Mouse (Mus musculus) heart, embryonic 12.5 days (tissue): Measurements from ENCODE around the gene Tnr. TPM values are rescaled to one million over a fixed set of nuclear protein-coding genes. Genes with fewer than 3 reads are reported as not detected.

Experiments
- ATAC-seq: fragments of 200-750 bp; cut with Nextera tagmentation; 2 replicates; pipeline ENCODE4 v1.8.0; 2017; ENCODE audit warnings: moderate TSS enrichment, moderate library complexity; ENCODE audit not compliant: insufficient number of reproducible peaks, low FRiP score
- H3K27ac ChIP-seq: fragments of 300-500 bp; sonication (generic); 2 replicates; pipeline ENCODE4 v1.5.1; 2016; ENCODE audit warnings: mild to moderate bottlenecking, moderate library complexity; ENCODE audit not compliant: poor library complexity, severe bottlenecking
- H3K27me3 ChIP-seq: fragments of 300-500 bp; sonication (generic); replicated peaks from 2 replicates; pipeline ENCODE4 v1.6.1; 2016; ENCODE audit warnings: mild to moderate bottlenecking, moderate library complexity
- H3K36me3 ChIP-seq: fragments of 300-500 bp; sonication (generic); 2 replicates; pipeline ENCODE4 v1.6.1; 2016; ENCODE audit warnings: mild to moderate bottlenecking, moderate library complexity
- H3K4me1 ChIP-seq: fragments of 300-500 bp; sonication (generic); replicated peaks from 2 replicates; pipeline ENCODE4 v1.6.1; 2016; ENCODE audit warnings: mild to moderate bottlenecking
- H3K4me2 ChIP-seq: fragments of 300-500 bp; sonication (generic); 2 replicates; pipeline ENCODE4 v1.6.1; 2016; ENCODE audit warnings: mild to moderate bottlenecking, moderate library complexity
- H3K4me3 ChIP-seq: fragments of 300-500 bp; sonication (generic); 2 replicates; pipeline ENCODE4 v1.5.1; 2016; ENCODE audit warnings: mild to moderate bottlenecking
- H3K9ac ChIP-seq: fragments of 300-500 bp; sonication (generic); 2 replicates; pipeline ENCODE4 v1.6.1; 2016; ENCODE audit warnings: mild to moderate bottlenecking, moderate library complexity
- H3K9me3 ChIP-seq: fragments of 300-500 bp; sonication (generic); replicated peaks from 2 replicates; pipeline ENCODE4 v1.6.1; 2016; ENCODE audit warnings: mild to moderate bottlenecking, moderate library complexity
- WGBS: fragments of 180-500 bp; shearing (Covaris S2); methylation state at CpG from one replicate; pipeline ENCODE4 v1.1.7; 2016; 5-methylcytosine and 5-hydroxymethylcytosine counted together
- polyA plus RNA-seq: library from polyadenylated mRNA; unstranded; fragments of >200 nt; fragmentation: Nextera tagmentation; extraction: Ambion mirVana; gene quantifications from 2 replicates; pipeline ENCODE4 v1.2.1, GENCODE M21; 2016

Tnr gene
- polyA plus RNA-seq, 1 experiment from 2014 or later, result not detected

- Histone ChIP-seq H3K4me1 (no peaks in the 10 kb centered on the region), H3K27ac (no peak overlapping the region), H3K4me3 (no peak overlapping the region), H3K9ac (no peak overlapping the region), H3K27me3 (no peaks in the 10 kb centered on the region), H3K4me2 (no peak overlapping the region), H3K36me3 (no peaks in the 10 kb centered on the region), H3K9me3 (no peaks in the 10 kb centered on the region)
- 75% methylated on average over 5 of the region's 5 CpGs for WGBS
- ATAC-seq, result no peak
These were observed 276.8 kb downstream of the Tnr start for GRCm38 (mm10) chr1:159800366-159800765.

GRCm38 (mm10) chr1:159801753-159802152 lies 278.2 kb downstream of the Tnr start:
- Histone ChIP-seq H3K36me3 (no peaks in the 10 kb centered on the region), H3K4me2 (no peak overlapping the region), H3K27ac (no peak overlapping the region), H3K9ac (no peak overlapping the region), H3K4me1 (no peaks in the 10 kb centered on the region), H3K4me3 (no peak overlapping the region), H3K9me3 (no peaks in the 10 kb centered on the region), H3K27me3 (no peaks in the 10 kb centered on the region)
- 72% methylated on average over 4 of the region's 4 CpGs for WGBS
- no peak for ATAC-seq

GRCm38 (mm10) chr1:159803711-159804110 lies 280.1 kb downstream of the Tnr start:
- no peak overlapping the region for H3K4me2 ChIP-seq
- H3K9ac ChIP-seq, result no peak overlapping the region
- H3K4me3 ChIP-seq, result no peak overlapping the region
- no peaks in the 10 kb centered on the region for H3K9me3 ChIP-seq
- no peak overlapping the region for H3K27ac ChIP-seq
- no peak for ATAC-seq
- H3K36me3 ChIP-seq, result no peaks in the 10 kb centered on the region
- H3K4me1 ChIP-seq, result no peaks in the 10 kb centered on the region
- no peaks in the 10 kb centered on the region for H3K27me3 ChIP-seq

- 42% methylated on average over 3 of the region's 3 CpGs for WGBS
- Histone ChIP-seq H3K4me2 (no peak overlapping the region), H3K27ac (no peak overlapping the region), H3K4me3 (no peak overlapping the region), H3K9ac (no peak overlapping the region), H3K9me3 (no peaks in the 10 kb centered on the region), H3K4me1 (no peaks in the 10 kb centered on the region), H3K36me3 (no peaks in the 10 kb centered on the region), H3K27me3 (no peaks in the 10 kb centered on the region)
- ATAC-seq, result no peak
These were observed 285.9 kb downstream of the Tnr start for GRCm38 (mm10) chr1:159809493-159809892.

GRCm38 (mm10) chr1:159811805-159812204 lies 288.2 kb downstream of the Tnr start:
- no peaks in the 10 kb centered on the region for H3K36me3 ChIP-seq
- no peaks in the 10 kb centered on the region for H3K9me3 ChIP-seq
- H3K9ac ChIP-seq, result no peak overlapping the region
- no peak overlapping the region for H3K4me2 ChIP-seq
- H3K4me3 ChIP-seq, result no peak overlapping the region
- no peak overlapping the region for H3K27ac ChIP-seq
- no peaks in the 10 kb centered on the region for H3K4me1 ChIP-seq
- H3K27me3 ChIP-seq, result no peaks in the 10 kb centered on the region
- WGBS, result 75% methylated on average over 2 of the region's 2 CpGs
- ATAC-seq, result no peak

- 7% methylated on average over 8 of the region's 8 CpGs for WGBS
- Histone ChIP-seq H3K9ac (no peak overlapping the region), H3K27ac (no peak overlapping the region), H3K4me2 (peak overlapping the region; percentile 43), H3K9me3 (no peaks in the 10 kb centered on the region), H3K36me3 (no peaks in the 10 kb centered on the region), H3K4me3 (no peak overlapping the region), H3K4me1 (no peaks in the 10 kb centered on the region), H3K27me3 (no peaks in the 10 kb centered on the region)
- ATAC-seq, result 0 out of 2 replicates have a peak, but pooled peaks have one; percentile 45
These were observed 289.3 kb downstream of the Tnr start for GRCm38 (mm10) chr1:159812820-159813411.

- no peaks in the 10 kb centered on the region for H3K9me3 ChIP-seq
- 34% methylated on average over 3 of the region's 3 CpGs for WGBS
- no peaks in the 10 kb centered on the region for H3K27me3 ChIP-seq
- H3K4me1 ChIP-seq, result no peaks in the 10 kb centered on the region
- H3K27ac ChIP-seq, result no peak overlapping the region
- H3K4me2 ChIP-seq, result no peak overlapping the region
- no peak for ATAC-seq
- no peaks in the 10 kb centered on the region for H3K36me3 ChIP-seq
- H3K4me3 ChIP-seq, result no peak overlapping the region
- H3K9ac ChIP-seq, result no peak overlapping the region
These were observed 290.8 kb downstream of the Tnr start for GRCm38 (mm10) chr1:159814348-159814747.

GRCm38 (mm10) chr1:159816614-159817371 lies 293.2 kb downstream of the Tnr start:
- H3K4me3 ChIP-seq, result no peak overlapping the region
- no peaks in the 10 kb centered on the region for H3K27me3 ChIP-seq
- no peaks in the 10 kb centered on the region for H3K9me3 ChIP-seq
- no peak overlapping the region for H3K27ac ChIP-seq
- H3K4me1 ChIP-seq, result no peaks in the 10 kb centered on the region
- 36% methylated on average over 8 of the region's 8 CpGs for WGBS
- no peaks in the 10 kb centered on the region for H3K36me3 ChIP-seq
- ATAC-seq, result no peak
- H3K4me2 ChIP-seq, result no peak overlapping the region
- no peak overlapping the region for H3K9ac ChIP-seq

GRCm38 (mm10) chr1:159819511-159819910 lies 295.9 kb downstream of the Tnr start:
- Histone ChIP-seq H3K4me3 (no peak overlapping the region), H3K9ac (no peak overlapping the region), H3K36me3 (no peaks in the 10 kb centered on the region), H3K9me3 (no peaks in the 10 kb centered on the region), H3K4me1 (no peaks in the 10 kb centered on the region), H3K4me2 (no peak overlapping the region), H3K27me3 (no peaks in the 10 kb centered on the region), H3K27ac (no peak overlapping the region)
- 39% methylated on average over 3 of the region's 3 CpGs for WGBS
- no peak for ATAC-seq

GRCm38 (mm10) chr1:159822416-159822815 lies 298.8 kb downstream of the Tnr start:
- H3K36me3 ChIP-seq, result no peaks in the 10 kb centered on the region
- no peaks in the 10 kb centered on the region for H3K27me3 ChIP-seq
- H3K4me1 ChIP-seq, result no peaks in the 10 kb centered on the region
- no peak overlapping the region for H3K27ac ChIP-seq
- H3K4me3 ChIP-seq, result no peak overlapping the region
- no peaks in the 10 kb centered on the region for H3K9me3 ChIP-seq
- WGBS, result 65% methylated on average over 2 of the region's 2 CpGs
- H3K4me2 ChIP-seq, result no peak overlapping the region
- H3K9ac ChIP-seq, result no peak overlapping the region
- no peak for ATAC-seq

- Histone ChIP-seq H3K4me2 (no peak overlapping the region), H3K27me3 (no peaks in the 10 kb centered on the region), H3K4me3 (no peak overlapping the region), H3K9ac (no peak overlapping the region), H3K27ac (no peak overlapping the region), H3K36me3 (no peaks in the 10 kb centered on the region), H3K4me1 (no peaks in the 10 kb centered on the region), H3K9me3 (no peaks in the 10 kb centered on the region)
- no peak for ATAC-seq
- whole genome bisulfite sequencing, result 84% methylated on average over 2 of the region's 2 CpGs
These were observed 305.0 kb downstream of the Tnr start for GRCm38 (mm10) chr1:159828531-159828930.

- H3K9me3 ChIP-seq, result no peaks in the 10 kb centered on the region
- no peak for ATAC-seq
- H3K4me2 ChIP-seq, result no peak overlapping the region
- no peak overlapping the region for H3K9ac ChIP-seq
- WGBS, result 61% methylated on average over 2 of the region's 2 CpGs
- no peaks in the 10 kb centered on the region for H3K4me1 ChIP-seq
- H3K27me3 ChIP-seq, result no peaks in the 10 kb centered on the region
- H3K27ac ChIP-seq, result no peak overlapping the region
- H3K4me3 ChIP-seq, result no peak overlapping the region
- no peaks in the 10 kb centered on the region for H3K36me3 ChIP-seq
These were observed 309.6 kb downstream of the Tnr start for GRCm38 (mm10) chr1:159833165-159833564.
